Mouse (Mus musculus): ENCODE data around the gene Ddx31. TPM values are rescaled to one million over a fixed set of nuclear protein-coding genes. Genes with fewer than 3 reads are reported as not detected.

The Ddx31 gene
- total and polyA plus RNA-seq, 3 experiments = 20.9 to 26.0 TPM; not detected in 1

GRCm38 (mm10) chr2:28893526-28893925 lies 53.3 kb downstream of the Ddx31 start:
- Histone ChIP-seq H3K27me3 (ENCODE audit: control insufficient read depth in 1 of 2, insufficient read depth in 2 of 2, low read length in 2 of 2) (no peaks in the 10 kb centered on the region), H3K9me3 (replicated peaks; ENCODE audit: insufficient read depth, low read length) (no peaks in the 10 kb centered on the region), H3K79me2 (ENCODE audit: control insufficient read depth, insufficient read depth, low read length, poor library complexity) (no peaks in the 10 kb centered on the region), H3K36me3 (ENCODE audit: control insufficient read depth in 1 of 2, insufficient read depth in 2 of 2, low read length in 2 of 2) (peaks cover 6 to 13% of the 10 kb centered on the region in 2 experiments), H3K27ac (ENCODE audit: control insufficient read depth, low read depth, low read length) (no peak overlapping the region), H3K4me3 (ENCODE audit: control insufficient read depth in 1 of 2, insufficient read depth in 1 of 2, low read depth in 2 of 2, low read length in 2 of 2) (no peak overlapping the region), H3K9ac (ENCODE audit: control insufficient read depth, low read depth, low read length, poor library complexity, severe bottlenecking) (no peak overlapping the region), H3K4me1 (ENCODE audit: control insufficient read depth in 1 of 2, insufficient read depth in 2 of 2, low read length in 2 of 2) (peaks cover 4 to 5% of the 10 kb centered on the region in 2 experiments; a peak in 2 of 4 replicates)
- TF ChIP-seq MAX (IDR thresholded peaks at IDR 0.05; ENCODE audit: low read length) = no peak
- no peak for TF ChIP-seq MYB (IDR thresholded peaks at IDR 0.05; ENCODE audit: low read depth, low read length)
- no peak for TF ChIP-seq ZMIZ1 (IDR thresholded peaks at IDR 0.05; ENCODE audit: low read depth, low read length)
- TF ChIP-seq ZNF384 (IDR thresholded peaks at IDR 0.05; ENCODE audit: low read depth, low read length) = no peak
- no peak for DNase-seq (ENCODE audit: low read depth, low spot score)

GRCm38 (mm10) chr2:28895876-28896275 lies 55.7 kb downstream of the Ddx31 start:
- Histone ChIP-seq H3K27me3 (ENCODE audit: control insufficient read depth in 1 of 2, insufficient read depth in 2 of 2, low read length in 2 of 2) (no peaks in the 10 kb centered on the region), H3K27ac (ENCODE audit: control insufficient read depth, low read depth, low read length) (no peak overlapping the region), H3K9me3 (replicated peaks; ENCODE audit: insufficient read depth, low read length) (no peaks in the 10 kb centered on the region), H3K4me3 (ENCODE audit: control insufficient read depth in 1 of 2, insufficient read depth in 1 of 2, low read depth in 2 of 2, low read length in 2 of 2) (no peak overlapping the region), H3K9ac (ENCODE audit: control insufficient read depth, low read depth, low read length, poor library complexity, severe bottlenecking) (no peak overlapping the region), H3K4me1 (ENCODE audit: control insufficient read depth in 1 of 2, insufficient read depth in 2 of 2, low read length in 2 of 2) (peaks cover 4 to 5% of the 10 kb centered on the region in 2 experiments; a peak in 2 of 4 replicates), H3K36me3 (ENCODE audit: control insufficient read depth in 1 of 2, insufficient read depth in 2 of 2, low read length in 2 of 2) (peaks cover 6 to 25% of the 10 kb centered on the region in 2 experiments), H3K79me2 (ENCODE audit: control insufficient read depth, insufficient read depth, low read length, poor library complexity) (no peaks in the 10 kb centered on the region)
- TF ChIP-seq CHD2 (IDR thresholded peaks at IDR 0.05; ENCODE audit: low read length) = no peak
- TF ChIP-seq E2F4 (IDR thresholded peaks at IDR 0.05; ENCODE audit: borderline replicate concordance, low read depth, low read length) = no peak
- no peak for DNase-seq (ENCODE audit: low read depth, low spot score)

GRCm38 (mm10) chr2:28897340-28897899 lies 57.2 kb downstream of the Ddx31 start:
- Histone ChIP-seq H3K36me3 (ENCODE audit: control insufficient read depth in 1 of 2, insufficient read depth in 2 of 2, low read length in 2 of 2) (peaks cover 6 to 22% of the 10 kb centered on the region in 2 experiments), H3K27me3 (ENCODE audit: control insufficient read depth in 1 of 2, insufficient read depth in 2 of 2, low read length in 2 of 2) (no peaks in the 10 kb centered on the region), H3K9me3 (replicated peaks; ENCODE audit: insufficient read depth, low read length) (no peaks in the 10 kb centered on the region), H3K4me1 (ENCODE audit: control insufficient read depth in 1 of 2, insufficient read depth in 2 of 2, low read length in 2 of 2) (peaks cover 4 to 5% of the 10 kb centered on the region in 2 experiments; a peak in 2 of 4 replicates), H3K4me3 (ENCODE audit: control insufficient read depth in 1 of 2, insufficient read depth in 1 of 2, low read depth in 2 of 2, low read length in 2 of 2) (no peak overlapping the region), H3K27ac (ENCODE audit: control insufficient read depth, low read depth, low read length) (no peak overlapping the region), H3K9ac (ENCODE audit: control insufficient read depth, low read depth, low read length, poor library complexity, severe bottlenecking) (no peak overlapping the region), H3K79me2 (ENCODE audit: control insufficient read depth, insufficient read depth, low read length, poor library complexity) (no peaks in the 10 kb centered on the region)
- TF ChIP-seq MAX (IDR thresholded peaks at IDR 0.05; ENCODE audit: low read length) (no peak), KAT2A (conservative IDR thresholded peaks at IDR 0.05; ENCODE audit: low read depth, low read length) (no peak), CHD1 (IDR thresholded peaks at IDR 0.05; ENCODE audit: low read depth, low read length) (no peak), MYB (IDR thresholded peaks at IDR 0.05; ENCODE audit: low read depth, low read length) (no peak), TCF12 (IDR thresholded peaks at IDR 0.05; ENCODE audit: low read depth, low read length) (no peak)
- no peak for DNase-seq (ENCODE audit: low read depth, low spot score)

Data from MEL (cell line).